Mouse (Mus musculus) forebrain, embryonic 10.5 days (tissue): ENCODE measurements around the gene Arl14. TPM values are rescaled to one million over a fixed set of nuclear protein-coding genes. Genes with fewer than 3 reads are reported as not detected.
"Not testable (repeated sequence)": the region's sequence is repeated elsewhere in the genome, so short reads cannot be mapped to it uniquely, and the experiment has no call there.

Experiments
- DNase-seq: peaks from one replicate; pipeline ENCODE4 v3.0.0-alpha.2; 2017; ENCODE audit warnings: low spot score; ENCODE audit errors: extremely low spot score
- H3K27ac ChIP-seq: fragments of 300-500 bp; sonication (generic); 2 replicates; pipeline ENCODE4 v1.5.1; 2016; ENCODE audit warnings: mild to moderate bottlenecking
- H3K27me3 ChIP-seq: fragments of 300-500 bp; sonication (generic); 2 replicates; pipeline ENCODE4 v1.6.1; 2016; ENCODE audit warnings: mild to moderate bottlenecking; ENCODE audit not compliant: poor library complexity, severe bottlenecking
- H3K36me3 ChIP-seq: fragments of 300-500 bp; sonication (generic); replicated peaks from 2 replicates; pipeline ENCODE4 v1.6.1; 2016; ENCODE audit warnings: mild to moderate bottlenecking, moderate library complexity
- H3K4me1 ChIP-seq: fragments of 300-500 bp; sonication (generic); 2 replicates; pipeline ENCODE4 v1.6.1; 2016
- H3K4me3 ChIP-seq: fragments of 300-500 bp; sonication (generic); 2 replicates; pipeline ENCODE4 v1.5.1; 2016; ENCODE audit warnings: mild to moderate bottlenecking, moderate library complexity
- H3K9me3 ChIP-seq: fragments of 300-500 bp; sonication (generic); 2 replicates; pipeline ENCODE4 v1.6.1; 2016; ENCODE audit warnings: mild to moderate bottlenecking, moderate library complexity
- WGBS: fragments of 180-500 bp; shearing (Covaris S2); methylation state at CpG from one replicate; pipeline ENCODE4 v1.1.7; 2016; 5-methylcytosine and 5-hydroxymethylcytosine counted together
- polyA plus RNA-seq: library from polyadenylated mRNA; unstranded; fragments of >200 nt; fragmentation: Nextera tagmentation; extraction: Ambion mirVana; gene quantifications from 2 replicates; pipeline ENCODE4 v1.2.1, GENCODE M21; 2016

Arl14 gene
- polyA plus RNA-seq, 1 experiment from 2014 or later, result not detected

DNA sequence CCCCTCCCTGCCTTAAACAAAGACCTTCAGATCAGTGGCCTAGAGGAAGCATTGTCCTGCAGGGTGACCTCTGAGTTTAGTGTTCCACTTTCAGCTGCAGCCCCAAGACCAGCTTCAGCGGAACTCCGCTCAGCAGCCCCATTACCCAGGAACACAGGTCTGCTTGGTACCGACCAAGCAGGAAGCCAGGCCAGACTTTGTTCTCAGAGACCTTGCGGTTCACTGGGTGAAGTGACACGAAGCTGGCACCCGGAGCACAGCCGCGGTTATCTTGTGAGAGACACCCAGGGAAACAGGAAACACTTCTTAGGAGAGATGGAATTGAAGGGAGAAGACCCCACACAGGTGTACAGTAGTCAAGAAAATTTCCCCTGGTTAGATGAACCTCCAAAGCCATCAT lies 1.4 kb downstream of the Arl14 start:
- no peaks in the 10 kb centered on the region for H3K9me3 ChIP-seq
- H3K4me3 ChIP-seq, result no peak overlapping the region
- H3K4me1 ChIP-seq, result peaks cover 5% of the 10 kb centered on the region; the same call in 1 of the 2 replicates
- H3K36me3 ChIP-seq, result no peaks in the 10 kb centered on the region
- DNase-seq, result no peak
- H3K27ac ChIP-seq, result no peak overlapping the region
- H3K27me3 ChIP-seq, result no peaks in the 10 kb centered on the region
- 84% methylated on average over 8 of the region's 8 CpGs for WGBS

DNA sequence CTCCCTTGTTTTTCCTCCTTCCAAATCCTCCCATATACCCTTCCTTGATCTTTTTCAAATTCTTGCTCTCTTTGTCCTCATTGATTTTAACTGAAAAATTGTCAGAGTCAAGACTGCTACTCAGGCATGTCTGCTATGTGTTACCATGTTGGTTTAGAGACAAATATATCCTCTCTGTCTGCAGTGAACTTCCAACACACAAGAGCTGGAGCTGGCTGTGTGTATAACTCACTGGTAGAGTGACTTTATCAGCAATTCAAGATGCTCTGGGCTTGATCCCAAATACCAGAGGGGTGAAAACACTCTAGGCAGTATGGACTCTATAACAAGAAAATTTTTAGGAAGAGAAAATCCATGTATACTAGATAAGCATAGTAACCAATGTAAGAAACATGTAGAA lies 2.8 kb downstream of the Arl14 start:
- no peak overlapping the region for H3K27ac ChIP-seq
- no peaks in the 10 kb centered on the region for H3K9me3 ChIP-seq
- H3K36me3 ChIP-seq, result no peaks in the 10 kb centered on the region
- no peaks in the 10 kb centered on the region for H3K27me3 ChIP-seq
- H3K4me3 ChIP-seq, result no peak overlapping the region
- peaks cover 5% of the 10 kb centered on the region; the same call in 1 of the 2 replicates for H3K4me1 ChIP-seq
- DNase-seq, result no peak

DNA sequence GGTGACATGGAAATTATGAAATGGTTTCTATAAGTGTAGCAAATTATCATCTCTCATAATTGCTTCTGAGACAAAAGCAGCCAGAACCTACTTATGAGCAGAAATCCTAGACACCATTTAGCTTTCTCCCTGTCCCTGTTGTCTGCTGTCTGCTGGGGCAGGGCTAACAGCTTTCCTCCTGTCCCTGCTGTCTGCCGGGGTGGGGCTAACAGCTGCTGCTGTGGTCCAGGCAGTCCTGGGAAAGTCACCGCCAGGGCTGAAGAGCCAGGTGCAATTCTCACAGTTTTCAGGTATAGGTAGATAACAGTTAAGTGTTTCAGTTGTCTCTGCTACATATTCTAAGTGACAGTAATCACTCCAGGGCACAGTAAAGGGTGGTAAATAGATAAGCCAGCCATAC lies 4.3 kb downstream of the Arl14 start:
- no peaks in the 10 kb centered on the region for H3K9me3 ChIP-seq
- WGBS, result 74% methylated on average over 2 of the region's 2 CpGs
- no peaks in the 10 kb centered on the region for H3K27me3 ChIP-seq
- H3K4me3 ChIP-seq, result no peak overlapping the region
- peaks cover 5% of the 10 kb centered on the region; the same call in 1 of the 2 replicates for H3K4me1 ChIP-seq
- no peak overlapping the region for H3K27ac ChIP-seq
- H3K36me3 ChIP-seq, result no peaks in the 10 kb centered on the region
- DNase-seq, result no peak

DNA sequence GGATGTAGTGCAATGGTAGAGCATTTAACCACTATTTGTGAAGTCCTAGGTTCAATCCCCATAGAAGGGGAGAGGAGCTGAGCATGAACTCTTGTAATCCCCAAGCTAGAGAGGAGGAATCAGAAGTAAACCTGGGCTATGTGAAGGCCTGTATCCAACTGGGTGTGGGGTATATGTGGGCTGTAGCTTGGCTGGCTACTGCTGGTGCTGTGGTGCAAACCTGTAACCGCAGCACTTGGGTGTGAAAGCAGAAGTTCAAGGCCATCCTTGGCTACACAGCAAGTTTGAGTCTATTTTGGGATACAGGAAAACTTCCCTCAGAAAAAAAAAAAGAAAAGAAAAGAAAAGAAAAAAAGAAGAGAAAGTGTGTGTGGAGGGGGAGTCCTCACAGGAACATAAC lies 5.8 kb downstream of the Arl14 start:
- 83% methylated on average over 1 of the region's 1 CpGs for WGBS

DNA sequence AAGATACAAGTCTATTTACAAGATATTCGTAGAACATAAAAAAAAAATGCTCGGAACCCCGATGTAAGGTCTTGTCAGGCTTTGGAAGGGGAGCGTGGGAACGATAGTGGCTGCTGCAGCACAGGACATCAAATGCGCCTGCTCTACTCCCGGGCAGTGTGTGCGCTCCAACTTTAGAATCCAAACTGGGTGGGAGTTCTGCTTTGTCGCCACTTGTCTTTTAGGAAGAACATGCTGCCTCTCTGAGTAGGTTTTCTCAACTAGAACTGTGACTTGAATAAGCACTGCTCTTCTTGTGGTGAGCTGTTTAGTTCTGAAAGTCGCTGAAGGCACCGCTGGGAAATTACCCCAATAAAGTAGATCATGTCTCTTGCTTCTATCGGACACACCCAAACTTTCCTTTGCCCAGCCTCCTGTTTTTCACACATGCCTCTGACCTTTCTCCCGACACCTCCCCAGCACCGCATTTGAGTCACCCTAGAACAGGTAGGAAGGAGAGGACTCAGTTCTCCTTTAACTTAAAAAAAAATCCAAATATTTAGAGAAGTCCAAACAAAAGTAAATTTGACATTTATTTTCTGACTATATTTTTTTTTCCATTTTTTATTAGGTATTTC lies 9.4 kb downstream of the Arl14 start:
- no peaks in the 10 kb centered on the region for H3K27me3 ChIP-seq
- H3K9me3 ChIP-seq, result no peaks in the 10 kb centered on the region
- no peaks in the 10 kb centered on the region for H3K4me1 ChIP-seq
- H3K4me3 ChIP-seq, result no peak overlapping the region
- no peak for DNase-seq
- H3K36me3 ChIP-seq, result no peaks in the 10 kb centered on the region
- H3K27ac ChIP-seq, result no peak overlapping the region
- WGBS, result 90% methylated on average over 14 of the region's 14 CpGs

More for the DNA sequence above, 5.8 kb downstream of the Arl14 start:
- Histone ChIP-seq H3K36me3 (no peaks in the 10 kb centered on the region), H3K27ac (no peak overlapping the region), H3K4me3 (no peak overlapping the region), H3K27me3 (no peaks in the 10 kb centered on the region), H3K4me1 (peaks cover 5% of the 10 kb centered on the region; the same call in 1 of the 2 replicates), H3K9me3 (no peaks in the 10 kb centered on the region)
- no peak for DNase-seq

DNA sequence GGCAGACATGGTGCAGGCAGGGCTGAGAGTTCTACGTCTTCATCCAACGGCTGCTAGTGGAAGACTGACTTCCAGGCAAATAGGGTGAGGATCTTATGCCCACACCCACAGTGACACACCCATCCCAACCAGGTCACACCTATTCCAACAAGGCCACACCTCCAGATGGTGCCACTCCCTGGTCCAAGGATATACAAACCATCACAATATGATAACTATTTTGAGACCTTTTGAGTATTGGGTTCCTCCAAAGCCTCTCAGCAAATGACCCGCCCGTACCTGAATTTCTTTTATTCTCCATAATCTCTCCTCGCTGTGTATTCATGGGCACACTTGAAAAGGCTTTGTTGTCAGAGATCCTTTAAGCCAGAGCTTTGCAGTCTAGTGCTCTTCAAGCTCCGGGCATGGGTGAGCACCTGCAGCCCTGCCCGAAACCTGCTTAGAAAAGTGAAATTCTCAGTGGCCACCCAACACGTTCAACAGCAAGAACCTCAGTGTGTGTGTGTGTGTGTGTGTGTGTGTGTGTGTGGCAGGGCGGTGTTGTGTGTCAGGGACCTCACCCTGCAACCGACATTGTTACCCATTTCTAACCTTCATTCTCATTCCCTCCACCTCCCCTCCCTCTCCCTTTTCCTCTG lies 11.5 kb downstream of the Arl14 start:
- not testable (repeated sequence) for H3K36me3 ChIP-seq, H3K9me3 ChIP-seq, DNase-seq, H3K27ac ChIP-seq, H3K4me1 ChIP-seq, H3K4me3 ChIP-seq, H3K27me3 ChIP-seq
- 89% methylated on average over 10 of the region's 10 CpGs for WGBS

DNA sequence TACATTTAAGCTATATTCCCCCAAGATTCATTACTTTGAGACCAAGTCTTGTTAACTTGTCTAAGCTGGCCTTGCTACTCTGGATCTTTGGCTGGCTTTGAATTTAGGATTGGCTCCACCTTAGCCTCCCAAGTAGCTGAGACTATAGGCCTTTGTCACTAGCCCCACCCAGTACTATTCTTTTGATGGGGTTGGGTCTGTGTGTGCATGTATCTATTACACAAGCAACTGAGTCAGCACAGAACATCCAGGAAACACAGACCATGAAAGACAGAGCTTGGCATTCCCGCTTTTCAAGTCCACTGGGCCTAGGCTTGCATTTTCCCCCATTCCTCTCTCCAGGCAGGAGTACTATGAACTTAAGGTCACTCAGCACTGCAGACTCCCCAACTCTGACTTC lies 12.3 kb downstream of the Arl14 start:
- H3K27me3 ChIP-seq, result no peaks in the 10 kb centered on the region
- WGBS, result 92% methylated on average over 1 of the region's 1 CpGs
- no peak for DNase-seq
- no peaks in the 10 kb centered on the region for H3K36me3 ChIP-seq
- H3K4me3 ChIP-seq, result no peak overlapping the region
- H3K9me3 ChIP-seq, result no peaks in the 10 kb centered on the region
- no peaks in the 10 kb centered on the region for H3K4me1 ChIP-seq
- no peak overlapping the region for H3K27ac ChIP-seq

DNA sequence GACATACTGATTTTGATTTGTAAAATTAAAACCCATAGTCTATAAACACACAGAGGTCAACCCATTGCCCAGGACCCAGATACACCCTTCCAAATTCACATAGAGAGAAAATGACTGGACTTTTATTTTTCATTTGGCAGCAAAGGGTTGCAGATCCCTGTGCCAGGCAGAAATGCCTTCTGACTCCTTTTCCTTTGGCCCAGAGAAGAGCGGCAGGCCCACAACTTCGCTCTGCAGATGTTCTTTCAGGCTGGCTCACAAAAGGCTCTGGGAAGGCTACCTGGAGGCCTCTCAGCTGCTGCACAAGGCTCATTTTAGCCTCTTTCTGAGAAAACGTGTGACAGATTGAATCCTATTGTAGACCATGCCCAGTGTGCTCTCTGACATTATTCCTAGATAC lies 13.6 kb downstream of the Arl14 start:
- WGBS, result 78% methylated on average over 3 of the region's 3 CpGs
- Histone ChIP-seq H3K9me3 (no peaks in the 10 kb centered on the region), H3K4me1 (no peaks in the 10 kb centered on the region), H3K4me3 (no peak overlapping the region), H3K36me3 (no peaks in the 10 kb centered on the region), H3K27me3 (no peaks in the 10 kb centered on the region), H3K27ac (no peak overlapping the region)
- DNase-seq, result no peak

DNA sequence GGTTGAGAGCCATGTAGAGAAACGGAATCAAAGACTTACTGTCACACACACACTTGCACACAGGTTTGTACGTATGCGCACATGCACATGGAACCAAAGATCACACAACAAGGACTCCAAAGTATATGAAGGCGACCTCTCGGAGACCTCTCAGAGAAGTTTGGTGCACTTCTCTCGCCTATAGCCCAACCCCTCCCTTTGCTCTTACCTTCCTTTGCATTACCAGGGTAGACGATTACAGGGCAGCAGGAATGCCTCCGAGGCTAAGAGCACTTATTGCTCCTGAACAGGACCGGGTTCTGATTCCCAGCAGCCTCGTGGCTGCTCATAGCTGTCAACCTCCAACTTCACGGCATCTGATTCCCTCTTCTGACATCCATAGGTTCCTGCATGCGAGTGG lies 14.3 kb downstream of the Arl14 start:
- no peak overlapping the region for H3K4me3 ChIP-seq
- WGBS, result 89% methylated on average over 12 of the region's 12 CpGs
- H3K27ac ChIP-seq, result no peak overlapping the region
- no peaks in the 10 kb centered on the region for H3K36me3 ChIP-seq
- no peaks in the 10 kb centered on the region for H3K4me1 ChIP-seq
- DNase-seq, result no peak
- H3K9me3 ChIP-seq, result no peaks in the 10 kb centered on the region
- no peaks in the 10 kb centered on the region for H3K27me3 ChIP-seq

DNA sequence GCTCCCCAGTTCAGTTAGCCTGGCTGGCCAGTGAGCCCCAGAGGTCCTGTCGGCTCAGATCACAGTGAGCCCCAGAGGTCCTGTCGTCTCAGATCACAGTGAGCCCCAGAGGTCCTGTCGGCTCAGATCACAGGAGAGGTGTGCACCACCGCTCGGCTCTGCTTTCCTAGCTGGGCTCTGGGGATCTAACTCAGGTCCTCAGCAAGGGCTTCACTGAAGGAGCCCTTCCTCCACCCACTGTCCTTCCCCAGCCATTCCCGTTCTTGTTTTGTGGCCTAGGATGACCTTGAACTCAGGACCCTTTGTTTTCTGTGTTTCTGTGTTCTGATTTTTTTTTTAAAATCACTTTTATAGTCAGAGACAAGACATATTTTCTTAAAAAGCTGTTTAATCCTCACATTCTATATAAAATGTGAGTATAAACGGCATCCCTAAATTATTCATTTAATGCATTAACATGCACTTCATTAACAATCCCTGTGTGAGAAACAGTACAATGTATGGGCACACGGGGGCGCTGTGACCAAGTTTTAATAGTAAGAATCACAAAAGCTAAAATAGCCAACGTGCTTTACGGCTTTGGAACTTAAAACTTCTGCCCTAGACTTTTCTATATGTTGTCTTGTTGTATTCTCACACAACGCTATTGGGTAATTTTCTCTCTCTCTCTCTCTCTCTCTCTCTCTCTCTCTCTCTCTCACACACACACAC lies 16.1 kb downstream of the Arl14 start:
- no peaks in the 10 kb centered on the region for H3K27me3 ChIP-seq
- no peak overlapping the region for H3K27ac ChIP-seq
- H3K36me3 ChIP-seq, result no peaks in the 10 kb centered on the region
- peak; percentile 38 for DNase-seq
- no peaks in the 10 kb centered on the region for H3K9me3 ChIP-seq
- H3K4me3 ChIP-seq, result no peak overlapping the region
- WGBS, result 53% methylated on average over 12 of the region's 12 CpGs
- H3K4me1 ChIP-seq, result no peaks in the 10 kb centered on the region

DNA sequence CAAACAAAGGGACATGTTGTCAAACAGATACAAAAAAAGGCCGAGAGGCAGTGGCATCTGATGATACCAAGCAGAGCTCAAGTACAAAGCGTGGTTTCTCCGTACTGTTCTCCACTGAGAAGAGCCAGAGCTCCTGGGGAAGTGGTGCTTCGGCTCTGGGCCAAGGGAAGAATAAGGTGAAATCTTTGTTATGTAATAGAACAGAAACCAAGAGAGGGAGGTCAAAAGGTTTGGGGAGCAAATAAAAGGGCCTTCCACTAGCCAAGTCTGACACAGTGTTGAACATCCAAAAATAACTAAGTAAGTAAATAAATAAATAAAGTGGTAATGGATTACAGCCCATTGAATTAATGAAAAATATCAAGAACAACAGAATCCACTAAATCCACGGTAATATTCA lies 17.0 kb downstream of the Arl14 start:
- no peak for DNase-seq

DNA sequence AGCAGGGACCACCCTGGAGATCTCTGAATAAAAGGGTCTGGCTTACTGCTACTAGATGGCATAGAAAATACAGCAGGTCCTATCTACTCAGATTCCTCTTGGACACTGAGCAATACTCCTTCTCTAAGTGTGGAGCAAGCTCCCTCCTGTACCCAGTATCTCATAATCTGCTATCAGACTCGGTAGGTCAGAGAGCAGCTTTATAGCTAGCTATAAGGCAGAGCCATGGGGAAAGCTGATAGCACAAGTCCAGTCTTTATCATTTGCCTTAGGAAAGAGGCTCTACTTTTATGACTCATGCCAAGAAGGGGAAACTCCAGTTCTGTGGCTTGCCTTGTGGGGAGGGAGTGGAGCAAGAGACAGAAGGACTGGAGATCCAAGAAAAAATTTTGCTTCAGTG lies 18.8 kb downstream of the Arl14 start:
- Histone ChIP-seq H3K27ac (no peak overlapping the region), H3K4me1 (no peaks in the 10 kb centered on the region), H3K4me3 (no peak overlapping the region), H3K36me3 (no peaks in the 10 kb centered on the region), H3K9me3 (no peaks in the 10 kb centered on the region), H3K27me3 (no peaks in the 10 kb centered on the region)
- 88% methylated on average over 1 of the region's 1 CpGs for WGBS
- no peak for DNase-seq

More for the DNA sequence above, 17.0 kb downstream of the Arl14 start:
- no peaks in the 10 kb centered on the region for H3K27me3 ChIP-seq
- H3K4me3 ChIP-seq, result no peak overlapping the region
- H3K36me3 ChIP-seq, result no peaks in the 10 kb centered on the region
- no peak overlapping the region for H3K27ac ChIP-seq
- H3K9me3 ChIP-seq, result no peaks in the 10 kb centered on the region
- WGBS, result 82% methylated on average over 5 of the region's 5 CpGs
- H3K4me1 ChIP-seq, result no peaks in the 10 kb centered on the region
